Mouse (Mus musculus) brain, embryonic 18.5 days (tissue): Measurements from ENCODE around the gene Rnf38.

Experiments
- DNase-seq: peaks from one replicate; pipeline ENCODE4 v3.0.0-alpha.2; 2012; ENCODE audit warnings: low read depth, low spot score

Gene Rnf38

DNA sequence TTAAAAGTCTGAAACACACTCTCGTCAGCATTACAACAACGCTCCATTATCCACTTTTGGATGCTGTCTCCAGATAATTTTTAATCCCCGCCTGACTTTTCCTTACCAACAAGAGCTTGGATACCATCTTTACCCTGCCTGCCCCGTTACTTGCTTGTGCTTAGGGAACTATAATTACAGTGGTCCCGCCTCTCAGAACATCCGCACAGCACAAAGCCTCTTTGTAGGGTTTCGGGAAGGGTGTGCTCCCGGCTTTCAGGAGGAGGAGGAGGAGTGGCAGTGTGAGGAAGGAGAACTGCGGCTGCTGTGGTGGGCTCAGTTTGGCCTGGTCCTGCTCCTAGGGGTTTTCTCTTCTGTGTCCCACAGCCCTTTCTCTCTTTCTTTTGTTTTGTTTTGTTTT is 9.4 kb downstream of the Rnf38 start:
- DNase-seq: no peak

DNA sequence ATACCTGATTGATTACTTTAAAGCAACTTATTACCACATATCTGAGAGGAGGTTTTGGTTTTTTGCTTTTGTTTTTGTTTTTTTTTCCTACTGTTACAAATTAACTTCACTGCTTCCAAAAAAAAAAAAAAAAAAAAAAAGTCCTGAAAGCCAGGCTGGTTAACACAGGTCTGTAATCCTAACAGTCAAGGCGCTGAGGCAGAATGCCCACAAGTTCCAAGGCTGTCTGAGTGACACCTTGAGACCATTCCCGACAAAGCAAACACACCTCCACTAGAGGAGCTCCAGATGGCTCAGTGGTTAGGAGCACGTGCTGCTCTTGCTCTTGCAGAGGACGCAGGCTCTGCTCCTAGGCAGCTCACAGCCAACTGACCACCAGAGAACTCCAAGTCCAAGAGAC is 10.1 kb downstream of the Rnf38 start:
- DNase-seq: no peak

DNA sequence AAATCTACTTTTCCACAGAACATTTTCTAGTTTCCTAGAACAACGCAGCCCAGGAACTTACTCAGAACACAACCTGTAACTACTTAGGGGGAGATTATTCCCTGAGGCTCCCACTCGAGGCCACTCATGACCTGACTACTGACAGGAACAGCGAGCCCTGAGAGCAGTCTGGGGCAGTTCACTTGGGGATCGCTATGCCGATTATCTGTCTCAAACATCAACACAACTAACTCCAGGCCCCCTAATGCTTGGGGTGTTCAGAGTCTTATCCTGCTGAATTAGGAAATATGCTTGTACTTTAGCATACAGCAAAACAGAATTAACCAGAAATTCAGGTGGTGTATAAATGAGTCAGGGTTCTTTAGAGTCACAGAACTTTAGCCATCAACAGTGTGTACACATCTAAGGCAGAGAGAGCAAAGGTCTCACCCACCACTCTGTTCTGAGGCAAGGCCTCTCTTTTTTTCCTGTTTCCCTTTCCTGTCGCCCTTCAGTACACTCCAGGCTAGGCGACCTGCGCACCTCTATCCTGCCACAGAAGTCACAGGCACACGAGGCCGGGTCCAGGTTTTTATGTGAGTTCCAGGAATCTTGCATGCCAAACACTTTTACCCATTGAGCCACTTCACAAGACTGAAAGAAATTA is 16.7 kb downstream of the Rnf38 start:
- no peak for DNase-seq

DNA sequence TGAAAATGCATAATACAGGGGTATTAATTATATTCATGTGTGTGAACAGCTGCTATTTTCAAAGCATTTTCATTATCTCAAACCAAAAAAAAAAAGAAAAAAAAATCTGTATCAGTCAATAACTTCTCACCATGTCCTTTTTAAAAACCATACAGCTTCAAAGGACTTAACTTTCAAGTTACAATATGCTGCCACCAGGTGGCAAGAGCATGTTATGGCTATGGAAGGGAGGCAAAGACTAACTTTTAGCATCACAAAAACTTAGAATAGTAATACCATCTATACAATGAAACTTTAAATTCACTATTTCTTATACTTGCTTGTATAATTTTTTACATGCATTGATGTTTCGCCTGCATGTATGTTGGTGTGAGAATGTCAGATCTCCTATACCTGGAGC is 33.6 kb downstream of the Rnf38 start:
- peak; percentile 18 for DNase-seq

DNA sequence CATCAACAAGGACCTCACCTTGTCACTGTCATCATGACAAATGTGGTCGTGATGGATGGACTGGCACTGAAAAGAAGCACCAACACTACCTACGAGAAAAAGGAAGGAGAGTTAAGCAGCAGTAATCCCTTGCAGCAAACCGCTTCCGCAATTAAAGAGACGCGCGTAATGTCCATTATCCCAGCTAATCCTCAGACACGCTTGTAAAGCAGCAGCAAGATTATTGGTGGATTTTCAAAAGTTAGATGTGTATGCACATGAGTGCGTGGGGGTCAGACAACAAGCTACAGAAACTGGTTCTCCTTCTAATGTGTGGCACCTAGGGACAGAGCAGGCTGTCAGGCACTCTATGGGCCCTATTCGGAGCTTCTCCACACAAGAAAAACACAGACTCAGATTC is 46.2 kb downstream of the Rnf38 start:
- DNase-seq: no peak

DNA sequence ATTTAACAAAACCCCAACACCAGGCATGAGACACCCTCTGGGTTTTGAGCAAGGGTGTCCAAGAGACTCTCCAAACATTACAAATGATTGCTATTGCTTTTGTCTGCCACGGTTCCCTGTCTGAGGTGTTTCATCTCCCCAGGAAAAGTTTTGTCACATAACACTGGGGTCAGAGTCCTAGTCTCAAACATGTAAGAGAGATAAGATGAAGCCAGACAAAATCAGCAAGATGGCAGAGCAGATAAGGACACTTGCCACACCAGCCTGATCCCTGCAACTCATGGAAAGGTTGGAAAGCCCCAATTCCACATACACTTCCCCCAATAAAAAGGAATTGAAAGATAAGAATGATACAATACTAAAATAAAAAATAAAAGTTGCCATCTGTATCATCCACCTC is 49.7 kb downstream of the Rnf38 start:
- DNase-seq: no peak

DNA sequence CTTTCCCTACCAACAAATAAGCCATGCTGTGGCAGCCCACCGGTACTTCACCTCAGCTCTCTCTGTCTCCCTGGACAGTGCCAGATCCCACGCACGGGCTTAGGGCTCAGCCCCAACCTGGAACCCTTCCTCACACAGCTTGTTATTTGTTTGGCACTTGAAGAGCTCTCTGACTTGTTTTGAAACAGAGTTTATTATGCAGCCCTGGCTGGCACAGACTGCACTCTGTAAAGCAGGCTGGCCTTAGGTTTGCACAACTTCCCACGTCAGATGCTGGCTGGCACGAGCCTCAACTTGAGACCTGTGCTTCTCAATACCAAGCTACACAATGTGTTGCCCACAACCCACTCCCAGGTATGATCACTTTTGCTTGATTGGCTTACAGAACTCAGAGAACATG is 53.8 kb downstream of the Rnf38 start:
- DNase-seq: no peak

DNA sequence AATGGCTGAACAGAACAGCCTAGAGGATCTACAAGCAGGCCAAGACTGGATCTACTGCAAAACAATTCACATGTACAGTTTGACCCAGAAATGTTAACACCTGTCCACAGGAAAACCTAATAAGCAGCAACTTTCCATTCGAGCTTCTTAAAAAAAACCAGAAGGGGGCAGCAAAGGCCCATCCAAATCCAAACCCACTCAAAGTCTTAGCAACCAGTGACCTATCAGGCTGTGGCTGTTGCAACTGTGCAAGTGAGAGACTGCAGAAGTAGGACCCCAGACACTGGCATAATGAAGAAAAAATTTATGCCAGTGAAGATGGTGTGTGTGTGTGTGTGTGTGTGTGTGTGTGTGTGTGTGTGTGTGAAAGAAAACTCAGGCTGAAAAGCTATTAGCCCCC is 60.4 kb downstream of the Rnf38 start:
- peak; percentile 47 for DNase-seq

DNA sequence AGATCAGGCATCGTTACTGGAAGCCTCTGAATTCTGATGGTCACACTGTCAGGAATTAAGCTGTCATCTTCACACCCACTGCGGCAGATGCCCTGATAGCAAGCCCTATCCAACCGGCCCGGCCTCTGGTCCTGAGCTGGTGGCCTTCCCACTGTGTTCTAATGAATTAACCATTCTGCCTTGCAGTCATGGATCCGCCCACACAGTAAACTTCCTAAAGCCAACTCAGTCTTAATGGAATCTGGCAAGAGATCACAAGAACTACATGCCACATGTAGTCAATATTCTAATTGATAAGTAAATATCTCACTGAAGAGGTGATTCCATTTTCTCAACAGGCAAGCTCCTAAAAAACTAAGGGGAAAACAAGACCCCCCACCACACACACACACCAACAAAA is 60.9 kb downstream of the Rnf38 start:
- DNase-seq: no peak

DNA sequence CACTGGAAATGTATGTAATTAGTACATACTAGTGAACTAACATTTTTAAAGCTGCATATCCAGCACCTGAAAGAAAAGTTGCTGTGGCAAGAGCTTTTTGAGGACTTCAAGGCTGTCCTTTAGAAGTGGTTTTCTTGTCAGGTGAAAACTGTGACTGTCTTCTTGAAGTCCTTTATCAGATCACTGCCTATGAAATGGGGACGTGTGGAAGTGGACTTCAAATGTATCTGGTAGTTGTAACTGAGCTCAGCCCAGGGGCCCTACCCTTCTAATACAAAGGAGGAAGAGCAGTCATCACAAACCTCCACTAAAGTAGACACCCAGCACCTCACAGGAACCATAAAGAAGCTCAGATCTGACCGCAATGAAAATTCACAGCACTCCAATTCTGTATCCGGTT is 63.7 kb downstream of the Rnf38 start:
- DNase-seq: no peak

DNA sequence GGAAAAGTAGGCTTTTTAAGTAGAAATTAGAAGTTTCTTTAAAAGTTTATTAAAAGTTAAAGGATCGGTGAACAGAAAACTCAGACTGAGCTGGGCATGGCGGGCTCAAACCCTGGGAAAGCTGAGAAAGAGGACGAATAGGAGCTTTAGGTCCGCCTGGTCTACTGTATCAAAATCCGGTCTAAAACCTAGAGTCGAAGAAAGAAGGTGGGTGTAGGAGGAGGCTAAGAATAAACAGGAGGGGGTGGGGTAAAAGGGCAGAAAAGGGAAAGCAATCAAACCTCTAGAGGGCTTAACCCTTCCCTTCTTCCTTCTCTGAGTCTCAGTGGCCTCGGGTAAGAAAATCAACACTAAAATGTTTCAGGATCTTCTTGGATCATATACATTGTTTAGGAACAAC is 64.8 kb downstream of the Rnf38 start:
- DNase-seq: no peak

DNA sequence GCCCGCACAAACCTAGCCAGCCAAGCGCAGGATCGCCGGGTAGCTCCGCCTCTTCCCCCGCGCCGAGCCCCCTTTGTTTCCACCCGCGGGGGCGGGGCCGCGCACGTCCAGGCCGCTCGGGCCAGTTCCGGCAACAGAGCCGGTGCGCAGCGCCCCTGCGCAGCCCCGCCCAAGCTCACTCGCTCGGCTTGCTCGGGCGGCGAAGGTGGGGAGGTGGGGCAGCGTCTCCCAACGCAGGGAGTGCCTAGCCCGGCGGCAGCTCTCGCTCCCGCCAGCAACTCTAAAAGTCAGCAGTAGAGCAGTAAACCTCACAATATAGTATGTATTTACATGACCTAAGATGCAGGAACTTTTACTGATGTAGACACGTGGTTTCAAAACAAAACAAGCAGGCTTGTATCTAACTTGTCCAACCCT is 65.3 kb downstream of the Rnf38 start:
- peak; percentile 80 for DNase-seq

DNA sequence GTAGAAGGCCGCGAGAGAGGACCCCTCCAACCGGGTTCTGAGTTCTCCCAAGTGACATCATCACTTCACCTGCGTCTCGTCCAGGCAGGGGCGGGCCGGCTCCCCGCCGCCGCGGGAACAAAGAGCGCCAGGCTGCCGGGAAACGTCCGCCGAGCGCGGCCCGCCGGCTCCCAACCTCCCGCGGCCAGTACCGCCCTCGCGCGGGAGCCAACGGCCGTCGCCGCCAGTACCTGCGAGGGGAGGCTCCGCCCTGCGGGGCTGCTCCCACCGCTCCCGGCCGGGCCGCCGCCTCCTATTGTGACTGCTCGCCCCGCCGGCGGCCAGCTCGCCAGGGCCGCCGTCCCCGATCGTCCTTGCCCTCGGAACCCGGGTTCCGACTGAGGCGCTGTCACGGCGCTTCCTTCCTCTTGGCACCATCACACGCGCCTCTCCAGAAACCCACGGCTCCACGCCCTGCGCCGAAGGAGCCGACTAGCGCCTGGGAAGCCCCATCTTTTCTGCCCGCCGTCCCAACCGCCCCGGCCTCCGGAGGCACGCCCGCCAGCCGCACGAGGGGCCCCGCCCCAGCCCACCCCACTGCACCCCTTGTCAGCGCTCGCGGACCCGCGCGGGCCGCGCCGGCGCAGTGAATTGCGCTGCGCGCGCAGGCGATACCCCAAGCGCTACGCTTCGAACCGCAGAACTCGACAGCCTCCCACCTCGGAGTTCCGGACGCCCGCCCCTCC is 66.0 kb downstream of the Rnf38 start:
- peak; percentile 81 for DNase-seq

DNA sequence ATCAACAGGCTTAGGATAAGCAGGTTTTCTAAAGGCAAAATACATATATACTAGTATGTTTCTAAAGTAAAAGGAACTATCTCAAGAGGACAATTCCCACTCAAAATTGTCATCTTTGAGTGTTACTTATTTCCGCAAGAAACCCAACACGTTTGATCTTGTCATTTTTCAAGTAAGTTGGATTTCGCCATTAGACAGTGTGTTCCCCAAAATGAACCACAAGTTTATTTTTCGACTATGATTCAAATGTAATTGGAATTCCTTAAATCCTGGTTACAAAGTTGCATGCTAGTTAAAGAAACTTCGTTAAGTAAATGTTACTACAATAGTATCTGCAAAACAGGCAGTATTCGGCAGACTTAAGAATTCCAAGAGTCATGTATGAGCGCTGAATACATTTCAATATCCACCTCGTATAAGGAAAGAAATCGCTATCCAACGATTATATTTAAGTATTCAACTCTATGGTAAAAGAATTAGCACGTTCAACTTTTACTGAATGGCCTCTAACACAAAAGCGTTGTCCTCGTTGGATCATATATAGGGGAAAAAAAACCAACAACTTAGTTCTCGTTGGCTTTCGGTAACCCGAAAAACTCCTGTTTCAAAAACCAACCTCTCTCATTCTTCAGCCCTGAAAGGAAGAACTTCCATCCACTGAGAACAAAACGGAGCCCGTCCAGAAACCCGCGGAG is 66.7 kb downstream of the Rnf38 start:
- no peak for DNase-seq

DNA sequence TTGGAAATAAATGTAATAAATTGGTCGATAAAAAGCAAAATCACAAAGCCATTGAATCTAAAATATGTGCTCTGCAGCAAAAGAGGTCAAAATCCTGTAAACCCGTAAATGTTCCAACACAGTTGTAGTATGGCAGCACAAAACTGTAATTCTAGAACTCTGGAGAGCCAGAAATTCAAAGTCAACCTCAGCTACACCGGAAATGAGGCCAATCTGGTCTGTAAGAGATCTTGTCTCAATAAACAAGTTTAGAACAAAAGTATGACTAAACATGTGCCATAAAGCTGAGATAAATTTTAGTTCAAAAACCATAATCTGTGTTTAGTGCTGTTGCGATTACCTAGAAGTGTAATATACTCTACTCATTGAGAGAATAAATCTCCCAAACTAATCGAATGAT is 69.0 kb downstream of the Rnf38 start:
- no peak for DNase-seq

DNA sequence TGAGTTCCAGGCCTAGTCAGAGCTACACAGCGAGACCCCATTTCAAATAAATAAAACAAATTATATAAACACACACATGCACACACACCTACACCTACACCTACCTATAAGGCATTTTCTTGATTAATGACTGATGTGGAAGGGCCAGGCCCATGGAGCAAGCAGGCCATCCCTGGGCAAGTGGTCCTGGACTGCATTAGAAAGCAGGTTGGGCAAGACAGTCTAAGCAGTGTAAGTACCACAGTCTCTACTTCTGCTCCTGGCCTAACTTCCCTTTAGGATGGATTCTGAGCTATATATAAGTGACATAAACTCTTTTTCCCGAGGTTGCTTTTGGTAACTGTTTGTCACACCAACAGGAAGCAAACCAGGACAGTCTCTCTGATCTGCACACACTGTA is 70.6 kb downstream of the Rnf38 start:
- no peak for DNase-seq

DNA sequence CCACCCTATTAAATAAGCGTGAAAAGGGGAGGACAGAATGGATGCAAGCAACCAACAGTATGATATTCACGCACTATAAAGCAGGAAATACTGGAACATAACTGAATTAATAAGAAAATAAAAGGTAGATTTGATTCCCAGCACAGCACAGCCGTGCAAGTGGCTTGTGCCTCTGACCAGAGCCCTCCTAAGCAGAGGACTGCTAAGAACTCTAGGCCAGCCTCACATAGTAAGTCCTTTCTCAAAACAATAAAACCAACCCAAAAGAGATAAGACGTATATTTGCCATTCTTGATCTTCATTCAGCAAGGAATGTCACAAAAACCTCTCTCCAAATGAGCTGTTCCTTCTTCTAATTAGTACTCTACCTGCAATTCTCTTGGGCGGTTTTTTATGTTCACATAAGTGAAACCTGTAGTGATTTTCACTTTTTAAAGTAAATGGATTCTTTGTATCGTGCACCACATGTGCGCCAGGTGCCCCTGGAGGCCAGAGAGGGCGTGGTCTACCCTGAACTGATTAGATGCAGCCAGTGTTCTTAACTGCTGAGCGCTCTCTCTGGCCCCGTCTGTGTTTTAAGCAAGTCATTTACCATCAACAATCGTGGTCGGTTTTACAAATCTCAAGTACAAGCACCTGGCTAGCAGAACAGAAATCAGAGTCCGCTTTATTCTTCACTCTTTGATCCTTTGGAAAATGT is 72.4 kb downstream of the Rnf38 start:
- no peak for DNase-seq

DNA sequence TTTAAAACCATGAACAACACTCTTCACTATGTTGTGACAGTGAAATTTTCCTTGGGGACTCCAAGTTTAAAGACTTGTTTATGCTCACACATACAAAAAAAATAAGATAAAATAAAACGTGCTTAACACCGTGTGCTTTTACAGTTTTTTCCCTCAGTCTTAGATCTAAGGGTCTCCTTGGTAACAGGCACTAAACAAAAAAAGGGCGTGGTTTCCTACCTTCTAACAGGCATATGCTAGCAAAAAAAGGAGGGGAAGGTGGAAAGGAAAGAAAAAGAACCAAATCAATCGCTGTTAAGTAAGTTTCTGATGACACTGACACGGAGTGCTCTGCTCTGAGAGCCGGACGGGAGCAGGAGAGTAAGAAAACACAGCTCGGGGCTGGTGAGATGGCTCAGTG is 73.8 kb downstream of the Rnf38 start:
- DNase-seq: no peak

DNA sequence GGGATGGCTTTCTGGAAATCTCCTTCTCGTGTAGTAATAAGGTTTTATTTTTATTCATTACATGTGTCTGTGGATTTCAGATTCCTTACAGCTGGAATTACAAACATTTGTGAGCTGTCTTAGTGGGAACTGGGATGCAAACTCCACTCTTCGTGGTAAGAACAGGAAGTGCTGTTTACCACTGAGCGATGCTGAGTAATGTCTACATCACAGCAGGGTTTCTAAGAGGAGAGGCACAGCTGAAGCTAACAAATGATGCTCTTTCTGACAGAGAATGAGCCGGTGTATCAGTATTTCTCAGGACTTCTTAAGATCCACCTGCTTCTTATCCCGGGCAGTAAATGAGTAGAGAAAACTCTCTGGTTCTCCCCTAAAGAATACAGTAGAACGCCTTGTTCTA is 77.1 kb downstream of the Rnf38 start:
- no peak for DNase-seq

DNA sequence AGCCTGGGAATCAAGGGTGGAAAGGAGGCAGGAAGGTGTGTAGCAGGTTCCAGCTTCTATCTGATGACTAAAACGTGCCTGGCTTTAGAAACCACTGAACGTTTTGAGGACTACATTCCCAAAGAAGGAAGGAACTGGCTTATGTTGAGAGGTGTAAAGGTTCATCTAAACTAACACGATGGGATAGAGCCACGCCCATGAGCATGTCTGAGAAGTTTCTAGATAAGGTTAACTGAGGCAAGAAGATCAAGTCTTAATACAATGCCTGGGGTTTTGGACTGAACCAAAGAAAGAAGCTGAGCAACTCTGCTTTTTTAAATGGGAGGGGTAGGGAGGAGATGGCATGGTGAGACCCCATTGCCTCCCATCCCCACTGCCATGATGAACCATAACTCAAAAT is 78.7 kb downstream of the Rnf38 start:
- DNase-seq: no peak

DNA sequence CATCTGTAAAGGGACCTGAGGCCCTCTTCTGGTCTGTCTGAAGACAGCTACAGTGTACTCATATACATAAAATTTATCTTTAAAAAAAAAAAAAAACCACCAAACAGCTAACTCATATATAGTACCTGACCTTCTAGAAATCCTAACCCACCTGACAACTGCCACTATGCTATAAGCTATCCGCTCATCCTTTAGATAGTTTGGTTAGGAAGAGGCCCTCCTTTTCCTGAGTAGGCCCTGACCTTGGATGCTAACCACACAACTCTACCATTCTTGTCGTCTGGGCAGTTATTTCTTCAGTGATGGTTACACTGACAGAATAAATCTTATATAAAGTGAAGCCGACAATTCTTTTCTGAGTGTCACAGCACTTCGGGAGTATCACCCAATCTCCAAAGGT is 80.7 kb downstream of the Rnf38 start:
- no peak for DNase-seq

DNA sequence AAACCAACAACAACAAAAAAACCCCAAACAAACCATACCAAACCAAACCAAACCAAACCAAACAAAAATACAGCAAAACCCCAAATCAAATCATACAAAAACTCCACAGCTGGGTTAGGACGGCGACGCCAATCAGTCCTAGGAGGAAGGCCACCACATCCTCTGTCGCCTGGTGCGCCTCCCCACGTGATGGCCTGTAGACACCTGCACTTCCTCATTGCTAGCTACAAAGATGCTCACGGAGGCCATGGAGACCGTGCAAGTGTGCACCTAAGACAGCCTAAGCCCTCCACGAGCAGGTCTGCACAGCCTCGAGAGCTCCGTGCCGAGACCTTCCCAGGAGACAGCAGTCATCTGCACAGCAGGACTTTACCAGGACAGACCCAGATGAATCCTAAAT is 106.8 kb downstream of the Rnf38 start:
- no peak for DNase-seq
